Mouse (Mus musculus): ENCODE data around the gene 4933427D14Rik.

DNA sequence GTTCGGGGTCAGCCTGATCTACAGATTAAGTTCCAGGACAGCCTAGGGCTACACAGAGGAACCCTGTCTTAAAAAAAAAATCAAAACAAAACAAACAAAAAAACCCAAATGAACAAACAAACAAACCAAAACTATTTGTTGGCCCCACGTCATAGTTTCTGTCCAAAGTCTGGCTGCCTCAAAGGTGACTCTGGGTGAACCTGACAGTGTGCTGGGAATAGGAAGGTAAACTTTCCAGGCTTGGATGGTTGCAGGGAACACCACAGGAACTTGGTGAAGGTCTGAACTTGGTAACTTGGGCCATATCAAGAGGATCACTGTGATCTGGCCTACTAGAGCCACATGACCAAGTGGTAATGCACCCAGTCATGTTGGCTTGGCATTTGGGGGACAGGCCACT lies 49.2 kb upstream of the 4933427D14Rik start:
- TF ChIP-seq CTCF (IDR thresholded peaks at IDR 0.05; ENCODE audit: borderline replicate concordance, control insufficient read depth, extremely low read depth, insufficient read depth, low read length, poor library complexity), result no peak
- no peak for TF ChIP-seq POLR2A (IDR thresholded peaks at IDR 0.05; ENCODE audit: control insufficient read depth, extremely low read depth, insufficient read depth, low read length, poor library complexity)
